Mouse (Mus musculus): ENCODE results near the gene Ccdc186. TPM values are rescaled to one million over a fixed set of nuclear protein-coding genes. Genes with fewer than 3 reads are reported as not detected.
"Not testable (repeated sequence)": the region's sequence is repeated elsewhere in the genome, so short reads cannot be mapped to it uniquely, and the experiment has no call there.

The Ccdc186 gene
- polyA plus RNA-seq, 1 experiment from 2014 or later: 24.3 TPM

GRCm38 (mm10) chr19:56762686-56763085 lies 59.3 kb downstream of the Ccdc186 start:
- Histone ChIP-seq H3K4me3 (replicated peaks; ENCODE audit: low read length) (no peak overlapping the region), H3K27ac (no peak overlapping the region), H3K4me2 (replicated peaks) (no peak overlapping the region), H3K9me3 (ENCODE audit: control insufficient read depth, low read length) (no peaks in the 10 kb centered on the region), H3K36me3 (replicated peaks; ENCODE audit: control insufficient read depth, insufficient read depth) (no peaks in the 10 kb centered on the region), H3K4me1 (replicated peaks; ENCODE audit: control insufficient read depth, insufficient read depth, low read length) (no peaks in the 10 kb centered on the region), H3K9ac (no peak overlapping the region), H3K27me3 (ENCODE audit: control insufficient read depth, insufficient read depth, low read length) (no peaks in the 10 kb centered on the region)
- DNase-seq (ENCODE audit: low spot score) (no peak), ATAC-seq (ENCODE audit: low FRiP score) (no peak)
- 91% methylated on average over 4 of the region's 4 CpGs for WGBS

- Histone ChIP-seq H3K9ac (no peak overlapping the region), H3K27me3 (ENCODE audit: control insufficient read depth, insufficient read depth, low read length) (no peaks in the 10 kb centered on the region), H3K4me1 (replicated peaks; ENCODE audit: control insufficient read depth, insufficient read depth, low read length) (no peaks in the 10 kb centered on the region), H3K4me2 (replicated peaks) (no peak overlapping the region), H3K4me3 (replicated peaks; ENCODE audit: low read length) (no peak overlapping the region), H3K27ac (no peak overlapping the region), H3K9me3 (ENCODE audit: control insufficient read depth, low read length) (no peaks in the 10 kb centered on the region), H3K36me3 (replicated peaks; ENCODE audit: control insufficient read depth, insufficient read depth) (no peaks in the 10 kb centered on the region)
- WGBS: 83% methylated on average over 2 of the region's 2 CpGs
- no peak for ATAC-seq (ENCODE audit: low FRiP score)
- no peak for DNase-seq (ENCODE audit: low spot score)
Observed at GRCm38 (mm10) chr19:56761727-56762126, 60.3 kb downstream of the Ccdc186 start.

DNA sequence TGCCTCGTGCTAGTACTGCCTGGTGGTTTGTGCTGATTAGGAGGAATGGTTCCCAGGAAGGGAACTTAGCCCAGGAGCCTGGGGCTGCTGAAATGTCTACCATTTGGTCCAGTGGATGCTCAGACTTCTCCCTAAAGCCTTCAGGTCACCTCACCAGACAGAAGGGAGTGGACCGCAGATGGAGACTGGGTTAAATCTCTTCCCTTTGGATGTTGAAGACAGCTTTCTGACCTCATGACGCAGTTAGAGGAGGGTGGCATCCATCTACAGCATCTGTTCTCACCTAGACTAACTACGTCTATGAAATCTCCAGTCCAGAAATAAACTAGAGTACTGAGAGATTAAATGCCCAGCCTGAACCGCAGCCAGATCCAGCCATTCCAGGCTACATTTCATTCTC lies 60.9 kb downstream of the Ccdc186 start:
- H3K36me3 ChIP-seq (replicated peaks; ENCODE audit: control insufficient read depth, insufficient read depth): no peaks in the 10 kb centered on the region
- H3K4me3 ChIP-seq (replicated peaks; ENCODE audit: low read length): no peak overlapping the region
- ATAC-seq (ENCODE audit: low FRiP score) (no peak), DNase-seq (ENCODE audit: low spot score) (no peak)
- no peak overlapping the region for H3K9ac ChIP-seq
- no peak overlapping the region for H3K27ac ChIP-seq
- H3K4me2 ChIP-seq (replicated peaks): no peak overlapping the region
- no peaks in the 10 kb centered on the region for H3K27me3 ChIP-seq (ENCODE audit: control insufficient read depth, insufficient read depth, low read length)
- H3K4me1 ChIP-seq (replicated peaks; ENCODE audit: control insufficient read depth, insufficient read depth, low read length): no peaks in the 10 kb centered on the region
- H3K9me3 ChIP-seq (ENCODE audit: control insufficient read depth, low read length): no peaks in the 10 kb centered on the region
- 93% methylated on average over 5 of the region's 5 CpGs for WGBS

DNA sequence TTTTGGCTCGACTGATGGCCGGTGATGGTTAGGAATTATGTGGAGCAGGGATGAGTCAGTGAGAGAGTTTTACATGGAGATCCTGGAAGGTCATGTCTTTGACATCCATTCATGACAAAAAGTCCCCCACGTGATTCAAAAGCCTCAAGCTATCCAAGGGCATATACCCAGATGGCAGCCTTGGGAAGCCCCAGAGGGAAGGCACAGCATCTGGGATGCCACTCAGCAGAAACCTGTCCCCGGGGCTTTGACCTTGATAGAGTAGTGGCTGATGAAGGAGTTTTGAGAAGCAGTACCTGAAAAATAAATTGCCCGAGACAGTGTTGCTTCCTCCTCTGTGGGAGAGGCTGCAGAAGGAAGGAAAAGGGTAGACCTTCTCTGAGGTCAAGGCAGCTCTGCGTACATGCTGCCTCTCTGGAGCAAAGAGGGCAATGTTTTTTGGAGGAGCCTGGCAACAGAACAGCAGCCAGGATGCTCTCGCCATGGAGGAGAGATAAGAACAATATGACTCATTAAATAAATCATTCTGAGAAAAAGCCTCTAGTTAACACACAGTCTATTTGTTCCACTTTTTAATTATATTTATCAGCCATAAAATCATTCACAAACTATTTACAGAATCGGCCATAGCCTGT lies 61.6 kb downstream of the Ccdc186 start:
- no peaks in the 10 kb centered on the region for H3K9me3 ChIP-seq (ENCODE audit: control insufficient read depth, low read length)
- no peak overlapping the region for H3K4me3 ChIP-seq (replicated peaks; ENCODE audit: low read length)
- H3K9ac ChIP-seq: no peak overlapping the region
- no peak overlapping the region for H3K27ac ChIP-seq
- H3K36me3 ChIP-seq (replicated peaks; ENCODE audit: control insufficient read depth, insufficient read depth): no peaks in the 10 kb centered on the region
- DNase-seq (ENCODE audit: low spot score) (no peak), ATAC-seq (ENCODE audit: low FRiP score) (no peak)
- WGBS: 88% methylated on average over 8 of the region's 8 CpGs
- no peaks in the 10 kb centered on the region for H3K27me3 ChIP-seq (ENCODE audit: control insufficient read depth, insufficient read depth, low read length)
- no peaks in the 10 kb centered on the region for H3K4me1 ChIP-seq (replicated peaks; ENCODE audit: control insufficient read depth, insufficient read depth, low read length)
- H3K4me2 ChIP-seq (replicated peaks): no peak overlapping the region

- no peak for DNase-seq (ENCODE audit: low spot score)
- Histone ChIP-seq H3K4me2 (replicated peaks) (no peak overlapping the region), H3K9ac (no peak overlapping the region), H3K27ac (no peak overlapping the region), H3K27me3 (ENCODE audit: control insufficient read depth, insufficient read depth, low read length) (no peaks in the 10 kb centered on the region), H3K4me1 (replicated peaks; ENCODE audit: control insufficient read depth, insufficient read depth, low read length) (no peaks in the 10 kb centered on the region), H3K9me3 (ENCODE audit: control insufficient read depth, low read length) (no peaks in the 10 kb centered on the region), H3K4me3 (replicated peaks; ENCODE audit: low read length) (no peak overlapping the region), H3K36me3 (replicated peaks; ENCODE audit: control insufficient read depth, insufficient read depth) (no peaks in the 10 kb centered on the region)
- no peak for ATAC-seq (ENCODE audit: low FRiP score)
- WGBS: 92% methylated on average over 4 of the region's 4 CpGs
Observed at GRCm38 (mm10) chr19:56759740-56760139, 62.2 kb downstream of the Ccdc186 start.

- H3K9ac ChIP-seq: no peak overlapping the region
- H3K4me3 ChIP-seq (replicated peaks; ENCODE audit: low read length): no peak overlapping the region
- H3K4me2 ChIP-seq (replicated peaks): no peak overlapping the region
- no peak for ATAC-seq (ENCODE audit: low FRiP score)
- no peaks in the 10 kb centered on the region for H3K36me3 ChIP-seq (replicated peaks; ENCODE audit: control insufficient read depth, insufficient read depth)
- H3K9me3 ChIP-seq (ENCODE audit: control insufficient read depth, low read length): no peaks in the 10 kb centered on the region
- no peak overlapping the region for H3K27ac ChIP-seq
- H3K27me3 ChIP-seq (ENCODE audit: control insufficient read depth, insufficient read depth, low read length): no peaks in the 10 kb centered on the region
- WGBS: 94% methylated on average over 2 of the region's 2 CpGs
- no peak for DNase-seq (ENCODE audit: low spot score)
- H3K4me1 ChIP-seq (replicated peaks; ENCODE audit: control insufficient read depth, insufficient read depth, low read length): no peaks in the 10 kb centered on the region
Observed at GRCm38 (mm10) chr19:56758311-56758710, 63.7 kb downstream of the Ccdc186 start.

GRCm38 (mm10) chr19:56756412-56756811 lies 65.6 kb downstream of the Ccdc186 start:
- ATAC-seq (ENCODE audit: low FRiP score) (no peak), DNase-seq (ENCODE audit: low spot score) (no peak)
- Histone ChIP-seq H3K4me1 (replicated peaks; ENCODE audit: control insufficient read depth, insufficient read depth, low read length) (no peaks in the 10 kb centered on the region), H3K4me2 (replicated peaks) (no peak overlapping the region), H3K27me3 (ENCODE audit: control insufficient read depth, insufficient read depth, low read length) (no peaks in the 10 kb centered on the region), H3K4me3 (replicated peaks; ENCODE audit: low read length) (no peak overlapping the region), H3K36me3 (replicated peaks; ENCODE audit: control insufficient read depth, insufficient read depth) (no peaks in the 10 kb centered on the region), H3K9me3 (ENCODE audit: control insufficient read depth, low read length) (no peaks in the 10 kb centered on the region), H3K27ac (no peak overlapping the region), H3K9ac (no peak overlapping the region)
- 86% methylated on average over 10 of the region's 10 CpGs for WGBS

GRCm38 (mm10) chr19:56754456-56754855 lies 67.5 kb downstream of the Ccdc186 start:
- not testable (repeated sequence) for H3K27ac ChIP-seq; ATAC-seq (ENCODE audit: low FRiP score); H3K36me3 ChIP-seq (replicated peaks; ENCODE audit: control insufficient read depth, insufficient read depth); H3K9ac ChIP-seq; H3K4me1 ChIP-seq (replicated peaks; ENCODE audit: control insufficient read depth, insufficient read depth, low read length); DNase-seq (ENCODE audit: low spot score); H3K4me2 ChIP-seq (replicated peaks); H3K9me3 ChIP-seq (ENCODE audit: control insufficient read depth, low read length); H3K4me3 ChIP-seq (replicated peaks; ENCODE audit: low read length); H3K27me3 ChIP-seq (ENCODE audit: control insufficient read depth, insufficient read depth, low read length)
- WGBS: 98% methylated on average over 2 of the region's 2 CpGs

DNA sequence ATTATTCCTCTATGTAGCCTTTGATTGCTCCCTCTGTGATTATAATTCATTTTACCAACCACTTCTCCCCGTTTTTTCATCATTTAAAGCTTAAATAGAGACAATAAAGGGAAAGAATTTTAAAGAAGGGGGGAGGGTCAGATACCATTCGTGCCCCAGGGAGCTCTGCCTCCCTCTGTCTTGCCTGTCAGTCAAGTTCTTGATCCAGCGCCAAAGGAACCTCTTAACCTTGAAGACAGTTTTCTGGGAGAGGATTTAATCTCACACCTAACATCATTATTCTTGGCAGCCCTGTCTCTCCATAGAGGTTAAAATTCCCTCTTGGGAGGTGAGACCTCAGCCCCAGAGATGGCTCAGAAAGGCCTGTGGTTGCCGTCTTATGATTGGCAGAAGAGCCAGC lies 71.3 kb downstream of the Ccdc186 start:
- Histone ChIP-seq H3K36me3 (replicated peaks; ENCODE audit: control insufficient read depth, insufficient read depth) (no peaks in the 10 kb centered on the region), H3K9me3 (ENCODE audit: control insufficient read depth, low read length) (no peaks in the 10 kb centered on the region), H3K9ac (no peak overlapping the region), H3K4me2 (replicated peaks) (no peak overlapping the region), H3K4me3 (replicated peaks; ENCODE audit: low read length) (no peak overlapping the region), H3K4me1 (replicated peaks; ENCODE audit: control insufficient read depth, insufficient read depth, low read length) (0 out of 2 replicates have a peak, but pooled peaks cover 4% of the 10 kb centered on the region), H3K27me3 (ENCODE audit: control insufficient read depth, insufficient read depth, low read length) (no peaks in the 10 kb centered on the region), H3K27ac (no peak overlapping the region)
- 27% methylated on average over 4 of the region's 4 CpGs for WGBS
- DNase-seq (ENCODE audit: low spot score) (no peak), ATAC-seq (ENCODE audit: low FRiP score) (no peak)

DNA sequence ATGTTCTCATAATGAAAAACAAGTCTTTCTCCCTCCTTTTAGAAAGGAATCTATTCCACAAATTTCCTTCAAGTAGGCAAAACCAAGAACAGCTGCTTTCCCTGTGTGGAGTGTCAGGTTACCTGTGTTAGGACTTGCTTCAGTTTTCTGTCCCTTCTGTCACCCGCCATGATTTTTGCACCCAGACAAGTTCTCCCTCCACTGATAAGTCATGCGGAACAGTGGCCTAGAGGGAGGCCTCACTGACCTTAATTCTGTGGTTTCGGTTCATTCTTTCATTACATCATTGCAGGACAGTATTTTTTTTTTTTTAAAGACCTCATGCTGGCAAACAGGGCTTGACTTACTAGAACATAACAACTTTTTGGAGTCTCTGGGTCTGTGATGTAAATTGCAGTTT lies 72.6 kb downstream of the Ccdc186 start:
- WGBS: 42% methylated on average over 3 of the region's 3 CpGs
- H3K4me1 ChIP-seq (replicated peaks; ENCODE audit: control insufficient read depth, insufficient read depth, low read length): 0 out of 2 replicates have a peak, but pooled peaks cover 4% of the 10 kb centered on the region
- no peaks in the 10 kb centered on the region for H3K9me3 ChIP-seq (ENCODE audit: control insufficient read depth, low read length)
- H3K27me3 ChIP-seq (ENCODE audit: control insufficient read depth, insufficient read depth, low read length): no peaks in the 10 kb centered on the region
- no peaks in the 10 kb centered on the region for H3K36me3 ChIP-seq (replicated peaks; ENCODE audit: control insufficient read depth, insufficient read depth)
- H3K4me2 ChIP-seq (replicated peaks): no peak overlapping the region
- no peak overlapping the region for H3K4me3 ChIP-seq (replicated peaks; ENCODE audit: low read length)
- no peak overlapping the region for H3K27ac ChIP-seq
- H3K9ac ChIP-seq: no peak overlapping the region
- DNase-seq (ENCODE audit: low spot score) (no peak), ATAC-seq (ENCODE audit: low FRiP score) (no peak)
